Mouse (Mus musculus) cortical plate, adult 2 months (tissue): ENCODE results near the gene R3hdm2.

Source experiments
- CTCF ChIP-seq: fragments of 200-500 bp; IDR thresholded peaks from 2 replicates; pipeline ENCODE4 v1.5.1; 2011; ENCODE audit warnings: mild to moderate bottlenecking, control low read depth, low read length; ENCODE audit not compliant: insufficient read depth; ENCODE audit errors: extremely low read depth
- POLR2A ChIP-seq: fragments of 200-500 bp; IDR thresholded peaks from 2 replicates; pipeline ENCODE4 v1.6.1; 2011; ENCODE audit warnings: mild to moderate bottlenecking, low read length, control low read depth; ENCODE audit not compliant: insufficient read depth; ENCODE audit errors: extremely low read depth

DNA sequence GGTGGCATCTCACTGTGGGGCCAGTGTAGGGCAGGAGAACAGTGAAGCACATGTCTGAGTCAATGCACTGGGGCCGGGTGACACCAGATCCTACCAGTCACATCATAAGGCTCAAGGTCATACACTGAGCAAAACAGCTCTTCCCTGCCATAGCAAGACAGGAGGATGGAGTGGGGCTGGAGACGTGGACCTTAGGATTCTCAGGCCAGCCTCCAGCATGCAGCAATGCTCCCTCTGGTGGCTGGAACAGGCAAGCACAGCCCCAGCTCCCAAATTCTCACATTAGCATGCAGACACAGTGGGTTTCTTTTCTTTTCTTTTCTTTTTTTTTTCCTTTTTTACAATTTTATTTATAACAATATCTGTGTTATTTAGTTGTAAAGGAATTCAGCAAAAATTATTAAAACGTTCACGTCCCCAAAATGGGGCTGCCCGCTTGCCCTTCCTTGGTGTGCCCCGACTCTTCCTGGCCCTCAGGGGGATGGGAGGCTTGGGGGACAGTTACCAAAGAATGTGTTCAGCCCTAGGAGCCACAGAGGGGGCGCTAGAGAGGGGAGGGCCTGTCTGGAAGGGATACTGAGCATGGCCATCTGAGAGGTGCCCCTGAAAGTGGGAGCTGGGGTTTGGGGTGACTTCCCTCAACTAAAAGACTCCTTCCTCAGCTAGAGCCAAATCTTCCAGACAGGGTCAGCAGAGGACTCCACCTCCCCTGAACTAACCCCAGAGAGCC lies 157.9 kb downstream of the R3hdm2 start:
- TF ChIP-seq CTCF (peak; percentile 91), POLR2A (no peak)
